Mouse (Mus musculus) heart, adult 2 months (tissue): ENCODE results near the gene Fam180a. TPM values are rescaled to one million over a fixed set of nuclear protein-coding genes. Genes with fewer than 3 reads are reported as not detected.

ENCODE experiments used
- DNase-seq, 2 experiments: peaks; one replicate each; pipeline ENCODE4 v3.0.0; 2021
- H3K27ac ChIP-seq: fragments of 200-600 bp; 2 replicates; pipeline ENCODE4 v1.8.1; 2022
- H3K27me3 ChIP-seq: fragments of 200-500 bp; 2 replicates; pipeline ENCODE4 v1.6.1; 2012; ENCODE audit warnings: mild to moderate bottlenecking, low read length, inconsistent platforms, mixed read lengths; ENCODE audit not compliant: control insufficient read depth, insufficient read depth
- H3K36me3 ChIP-seq: fragments of 200-500 bp; 2 replicates; pipeline ENCODE4 v1.6.1; 2012; ENCODE audit warnings: low read length, inconsistent platforms; ENCODE audit not compliant: control insufficient read depth, insufficient read depth
- H3K4me1 ChIP-seq: fragments of 200-500 bp; 2 replicates; pipeline ENCODE4 v1.6.1; 2011; ENCODE audit warnings: low read length; ENCODE audit not compliant: control insufficient read depth, insufficient read depth
- H3K4me3 ChIP-seq: fragments of 200-600 bp; 2 replicates; pipeline ENCODE4 v1.8.1; 2022
- H3K79me2 ChIP-seq: fragments of 200-500 bp; replicated peaks from 2 replicates; pipeline ENCODE4 v1.6.1; 2012; ENCODE audit warnings: mild to moderate bottlenecking, inconsistent platforms, low read length, moderate library complexity, mixed read lengths; ENCODE audit not compliant: control insufficient read depth, insufficient read depth
- H3K9ac ChIP-seq: fragments of 200-500 bp; 2 replicates; pipeline ENCODE4 v1.6.1; 2012; ENCODE audit warnings: low read depth, mild to moderate bottlenecking, control low read depth, inconsistent platforms, low read length, mixed read lengths
- CTCF ChIP-seq: fragments of 200-600 bp; IDR thresholded peaks from 2 replicates; pipeline ENCODE4 v1.8.1; 2022; ENCODE audit warnings: antibody characterized with exemption, mild to moderate bottlenecking, moderate library complexity
- EP300 ChIP-seq: fragments of 200-500 bp; IDR thresholded peaks from 2 replicates; pipeline ENCODE4 v1.6.1; 2011; ENCODE audit warnings: low read depth, low read length, control low read depth; ENCODE audit not compliant: insufficient read depth
- POLR2A ChIP-seq: fragments of 200-500 bp; IDR thresholded peaks from 2 replicates; pipeline ENCODE4 v1.6.1; 2011; ENCODE audit warnings: mild to moderate bottlenecking, low read depth, low read length, control low read depth; ENCODE audit not compliant: insufficient read depth
- WGBS: fragments of 180-500 bp; shearing (Covaris S2); methylation state at CpG from one replicate; pipeline ENCODE4 v1.1.7; 2018; 5-methylcytosine and 5-hydroxymethylcytosine counted together
- intact Hi-C: fragments of 180-260 bp; cut with DNase I; formaldehyde crosslinking; loops from one replicate; pipeline ENCODE4 v1.15.1; 2025
- polyA plus RNA-seq: library from polyadenylated mRNA; depleted of rRNA; stranded (reverse); fragments of >200 nt; gene quantifications from 2 replicates; pipeline ENCODE4 v1.2.3, GENCODE M21; 2012; rRNA removed
- total RNA-seq, 2 experiments: library from RNA; stranded (reverse); gene quantifications; 2 replicates each; pipeline ENCODE4 v1.2.3; 2021

Fam180a gene
- total and polyA plus RNA-seq, 3 experiments, result 0.16 to 0.41 (median 0.34) TPM

GRCm38 (mm10) chr6:35268711-35269110 is 57.2 kb downstream of the Fam180a start:
- Histone ChIP-seq H3K4me3 (no peak overlapping the region), H3K4me1 (peaks cover 3% of the 10 kb centered on the region)
- no peak for TF ChIP-seq EP300

GRCm38 (mm10) chr6:35265580-35266278 is 60.2 kb downstream of the Fam180a start:
- peaks cover 3% of the 10 kb centered on the region for H3K4me1 ChIP-seq
- no peak overlapping the region for H3K9ac ChIP-seq
- DNase-seq, result no peak
- WGBS, result 49% methylated on average over 15 of the region's 15 CpGs
- H3K36me3 ChIP-seq, result peaks cover 2% of the 10 kb centered on the region; the same call in 1 of the 2 replicates
- intact Hi-C loops, result no loop called here
- no peak overlapping the region; the same call in 1 of the 2 replicates for H3K27ac ChIP-seq
- no peaks in the 10 kb centered on the region for H3K27me3 ChIP-seq
- H3K4me3 ChIP-seq, result no peak overlapping the region
- H3K79me2 ChIP-seq, result no peaks in the 10 kb centered on the region; the same call in 1 of the 2 replicates
- TF ChIP-seq CTCF (no peak), POLR2A (0 out of 2 replicates have a peak, but pooled peaks have one; percentile 38), EP300 (peak; percentile 75; the same call in 1 of the 2 replicates)

More at GRCm38 (mm10) chr6:35268711-35269110, 57.2 kb downstream of the Fam180a start:
- Histone ChIP-seq H3K27ac (no peak overlapping the region), H3K36me3 (no peaks in the 10 kb centered on the region), H3K27me3 (no peaks in the 10 kb centered on the region), H3K9ac (no peak overlapping the region), H3K79me2 (no peaks in the 10 kb centered on the region)
- DNase-seq, result no peak
- 95% methylated on average over 13 of the region's 13 CpGs for WGBS
- intact Hi-C loops, result no loop called here

Other genes starting within 250 kb of the Fam180a start
- 10 to 100 TPM; 21.9 to 23.4 TPM for gene Cnot4, start 192.4 kb downstream of the Fam180a start, total RNA-seq
- 11.0 and 15.5 TPM in 2 replicates for gene Cnot4, start 192.4 kb downstream of the Fam180a start, polyA plus RNA-seq
- gene Nup205, start 148.7 kb downstream of the Fam180a start, total RNA-seq, result 10 to 100 TPM; 12.4 to 14.9 TPM
- 5.6 and 13.7 TPM in 2 replicates for gene Nup205, start 148.7 kb downstream of the Fam180a start, polyA plus RNA-seq
- gene Slc13a4, start 18.0 kb downstream of the Fam180a start, total RNA-seq, result not detected
- 0.53 and 0.70 TPM in 2 replicates for gene Slc13a4, start 18.0 kb downstream of the Fam180a start, polyA plus RNA-seq
- 10 to 100 TPM; 42.9 to 47.1 TPM for gene Mtpn, start 213.7 kb upstream of the Fam180a start, total RNA-seq
- gene Mtpn, start 213.7 kb upstream of the Fam180a start, polyA plus RNA-seq, result 13.2 and 23.1 TPM in 2 replicates